Mouse (Mus musculus): ENCODE results near the gene Gm5726.
"Not testable (repeated sequence)": the region's sequence is repeated elsewhere in the genome, so short reads cannot be mapped to it uniquely, and the experiment has no call there.

GRCm38 (mm10) chr7:20576141-20576540 lies 30.6 kb upstream of the Gm5726 start, which contains the start of gene Gm4141:
- TF ChIP-seq POLR2A (IDR thresholded peaks at IDR 0.05; ENCODE audit: control insufficient read depth, extremely low read depth, insufficient read depth, low read length, poor library complexity); CTCF (IDR thresholded peaks at IDR 0.05; ENCODE audit: borderline replicate concordance, control insufficient read depth, extremely low read depth, insufficient read depth, low read length, poor library complexity): not testable (repeated sequence)

Data from thymus, adult 2 months (tissue).